ENCODE assay signal across 7 mouse cellular contexts in the genomic region with DNA sequence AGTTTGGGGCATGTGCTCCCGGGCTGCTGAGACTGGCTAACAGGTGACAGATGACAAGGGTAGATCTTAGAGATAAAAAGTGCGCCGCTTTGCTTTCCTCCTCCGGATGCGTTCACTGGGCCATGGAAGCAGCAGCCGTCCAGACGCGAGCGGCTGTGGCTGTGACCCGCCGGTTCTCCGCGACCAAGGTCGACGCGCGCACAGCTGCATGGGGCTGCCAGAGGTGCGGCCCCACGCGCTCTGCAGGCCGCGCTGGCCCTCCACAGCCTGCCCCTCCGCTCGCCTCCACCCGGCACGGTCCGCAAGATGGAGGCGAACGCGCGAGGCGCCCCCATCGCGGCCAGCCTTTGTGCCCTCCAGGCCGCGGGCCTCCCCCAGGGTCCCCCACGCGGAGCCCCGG. TPM values are rescaled to one million over a fixed set of nuclear protein-coding genes. Genes with fewer than 3 reads are reported as not detected.
DNase-seq lines count a peak whose midpoint lies in the region; ATAC-seq and TF ChIP-seq lines count a peak whose summit lies in the region.

No protein-coding gene starts in this region.

- no peak for TF ChIP-seq POLR2A in limb, embryonic 14.5 days (IDR thresholded peaks at IDR 0.05; ENCODE audit: borderline replicate concordance, extremely low read depth, insufficient read depth, insufficient read length)

- H3K4me1 ChIP-seq in lung, embryonic 14.5 days (ENCODE audit: insufficient read depth), result peaks cover 8% of the 10 kb centered on the region
- peaks cover 38% of the 10 kb centered on the region for H3K4me1 ChIP-seq in forebrain, embryonic 12.5 days
- H3K4me1 ChIP-seq in limb, embryonic 14.5 days (ENCODE audit: control insufficient read depth, insufficient read depth, low read length), result peaks cover 30% of the 10 kb centered on the region
- peaks cover 28% of the 10 kb centered on the region for H3K4me1 ChIP-seq in neural tube, embryonic 12.5 days

- H3K9ac ChIP-seq in lung, embryonic 14.5 days, result peak overlapping the region; percentile 98
- peak overlapping the region; percentile 94 for H3K9ac ChIP-seq in forebrain, embryonic 12.5 days
- H3K9ac ChIP-seq in limb, embryonic 14.5 days (ENCODE audit: low read depth, low read length, severe bottlenecking), result peak overlapping the region; percentile 89
- H3K9ac ChIP-seq in neural tube, embryonic 12.5 days, result peak overlapping the region; percentile 95

- peaks cover 18% of the 10 kb centered on the region; the same call in 1 of the 2 replicates for H3K36me3 ChIP-seq in lung, embryonic 14.5 days (ENCODE audit: insufficient read depth)
- H3K36me3 ChIP-seq in forebrain, embryonic 12.5 days (replicated peaks), result peaks cover 7% of the 10 kb centered on the region; the same call in 1 of the 2 replicates
- H3K36me3 ChIP-seq in limb, embryonic 14.5 days (ENCODE audit: control insufficient read depth, insufficient read depth, low read length), result peaks cover 6% of the 10 kb centered on the region; the same call in 1 of the 2 replicates
- peaks cover 8% of the 10 kb centered on the region for H3K36me3 ChIP-seq in neural tube, embryonic 12.5 days

- no peaks in the 10 kb centered on the region for H3K27me3 ChIP-seq in lung, embryonic 14.5 days (ENCODE audit: insufficient read depth, low read length)
- no peaks in the 10 kb centered on the region for H3K27me3 ChIP-seq in forebrain, embryonic 12.5 days
- H3K27me3 ChIP-seq in limb, embryonic 14.5 days (ENCODE audit: control insufficient read depth, insufficient read depth, low read length), result no peaks in the 10 kb centered on the region
- no peaks in the 10 kb centered on the region for H3K27me3 ChIP-seq in neural tube, embryonic 12.5 days (replicated peaks)

- ATAC-seq in lung, embryonic 14.5 days (ENCODE audit: insufficient read depth), result peak; percentile 72
- ATAC-seq in activated CD4-positive, CD25-positive, alpha-beta regulatory T cell, adult 4 months, result peak; percentile 45
- ATAC-seq in forebrain, embryonic 12.5 days (ENCODE audit: low FRiP score), result peak; percentile 74
- ATAC-seq in limb, embryonic 14.5 days (ENCODE audit: low FRiP score, low read depth), result peak; percentile 73
- peak; percentile 83 for ATAC-seq in neural tube, embryonic 12.5 days (ENCODE audit: low FRiP score, low read depth)

- no peaks in the 10 kb centered on the region for H3K9me3 ChIP-seq in lung, embryonic 14.5 days (ENCODE audit: low read depth, low read length)
- H3K9me3 ChIP-seq in forebrain, embryonic 12.5 days, result no peaks in the 10 kb centered on the region
- no peaks in the 10 kb centered on the region for H3K9me3 ChIP-seq in limb, embryonic 14.5 days (ENCODE audit: control insufficient read depth, low read length)
- no peaks in the 10 kb centered on the region for H3K9me3 ChIP-seq in neural tube, embryonic 12.5 days

- H3K4me2 ChIP-seq in lung, embryonic 14.5 days, result peak overlapping the region; percentile 88
- peak overlapping the region; percentile 83 for H3K4me2 ChIP-seq in forebrain, embryonic 12.5 days
- H3K4me2 ChIP-seq in limb, embryonic 14.5 days (replicated peaks; ENCODE audit: low read depth, low read length, severe bottlenecking), result peak overlapping the region; percentile 91
- peak overlapping the region; percentile 85 for H3K4me2 ChIP-seq in neural tube, embryonic 12.5 days (replicated peaks)

- H3K4me3 ChIP-seq in lung, embryonic 14.5 days (ENCODE audit: low read depth, low read length), result peak overlapping the region; percentile 97
- peak overlapping the region; percentile 89 for H3K4me3 ChIP-seq in forebrain, embryonic 12.5 days (replicated peaks)
- peak overlapping the region; percentile 83 for H3K4me3 ChIP-seq in limb, embryonic 14.5 days (replicated peaks; ENCODE audit: low read length)
- peak overlapping the region; percentile 85 for H3K4me3 ChIP-seq in neural tube, embryonic 12.5 days

- peak; percentile 67 for DNase-seq in lung, embryonic 14.5 days
- no peak for DNase-seq in lung, postnatal 14 days
- no peak for DNase-seq in limb, embryonic 14.5 days (ENCODE audit: low spot score)
- DNase-seq in frontal cortex, postnatal 10 days (ENCODE audit: low spot score in 2 of 2), result no peak

- under 1% methylated on average over 36 of the region's 39 CpGs for WGBS in lung, embryonic 14.5 days
- WGBS in forebrain, embryonic 12.5 days, result under 1% methylated on average over 38 of the region's 39 CpGs
- 1% methylated on average over 21 of the region's 39 CpGs for WGBS in limb, embryonic 14.5 days
- under 1% methylated on average over 36 of the region's 39 CpGs for WGBS in neural tube, embryonic 12.5 days

- no peak for TF ChIP-seq CTCF in lung, embryonic 14.5 days (IDR thresholded peaks at IDR 0.05; ENCODE audit: low read depth)

- H3K27ac ChIP-seq in lung, embryonic 14.5 days (ENCODE audit: low read depth), result peak overlapping the region; percentile 93
- H3K27ac ChIP-seq in forebrain, embryonic 12.5 days, result peak overlapping the region; percentile 81
- H3K27ac ChIP-seq in limb, embryonic 14.5 days (replicated peaks; ENCODE audit: low read depth, low read length), result peak overlapping the region; percentile 84
- H3K27ac ChIP-seq in neural tube, embryonic 12.5 days, result peak overlapping the region; percentile 57

RNA-seq across cellular contexts. Expression of gene Cep68, which starts 0.4 kb away (rescaled TPM):
- polyA plus RNA-seq in lung, embryonic 14.5 days (2014; fragmentation: Nextera tagmentation; extraction: Ambion mirVana), result 43.4 and 46.6 TPM in 2 replicates
- 10 to 100 TPM in 1 of 2 experiments, 1 to 10 TPM in 1; 9.4 to 11.2 TPM for polyA plus RNA-seq in activated CD4-positive, CD25-positive, alpha-beta regulatory T cell, adult 4 months (2017; shearing (Covaris generic))
- 36.3 and 41.2 TPM in 2 replicates for polyA plus RNA-seq in forebrain, embryonic 12.5 days (2016; fragmentation: Nextera tagmentation; extraction: Ambion mirVana)
- 28.5 and 35.3 TPM in 2 replicates for polyA plus RNA-seq in limb, embryonic 14.5 days (2012; rRNA removed)
- 29.7 and 33.4 TPM in 2 replicates for polyA plus RNA-seq in limb, embryonic 14.5 days (2014; fragmentation: Nextera tagmentation; extraction: Ambion mirVana)
- 31.5 and 34.1 TPM in 2 replicates for polyA plus RNA-seq in neural tube, embryonic 12.5 days (2016; fragmentation: Nextera tagmentation; extraction: Ambion mirVana)

RNA-seq across cellular contexts. Expression of gene Rab1a, which starts 47.6 kb away (rescaled TPM):
- polyA plus RNA-seq in lung, embryonic 14.5 days (2014; fragmentation: Nextera tagmentation; extraction: Ambion mirVana), result 241 and 258 TPM in 2 replicates
- polyA plus RNA-seq in activated CD4-positive, CD25-positive, alpha-beta regulatory T cell, adult 4 months (2017; shearing (Covaris generic)), result 100 to 1,000 TPM in 1 of 2 experiments, 10 to 100 TPM in 1; 98.6 to 135 TPM
- polyA plus RNA-seq in forebrain, embryonic 12.5 days (2016; fragmentation: Nextera tagmentation; extraction: Ambion mirVana), result 270 and 283 TPM in 2 replicates
- 196 and 210 TPM in 2 replicates for polyA plus RNA-seq in limb, embryonic 14.5 days (2012; rRNA removed)
- polyA plus RNA-seq in limb, embryonic 14.5 days (2014; fragmentation: Nextera tagmentation; extraction: Ambion mirVana), result 231 and 234 TPM in 2 replicates
- 289 and 293 TPM in 2 replicates for polyA plus RNA-seq in neural tube, embryonic 12.5 days (2016; fragmentation: Nextera tagmentation; extraction: Ambion mirVana)
